17 mouse cellular contexts compared by ENCODE assay signal in the genomic region with DNA sequence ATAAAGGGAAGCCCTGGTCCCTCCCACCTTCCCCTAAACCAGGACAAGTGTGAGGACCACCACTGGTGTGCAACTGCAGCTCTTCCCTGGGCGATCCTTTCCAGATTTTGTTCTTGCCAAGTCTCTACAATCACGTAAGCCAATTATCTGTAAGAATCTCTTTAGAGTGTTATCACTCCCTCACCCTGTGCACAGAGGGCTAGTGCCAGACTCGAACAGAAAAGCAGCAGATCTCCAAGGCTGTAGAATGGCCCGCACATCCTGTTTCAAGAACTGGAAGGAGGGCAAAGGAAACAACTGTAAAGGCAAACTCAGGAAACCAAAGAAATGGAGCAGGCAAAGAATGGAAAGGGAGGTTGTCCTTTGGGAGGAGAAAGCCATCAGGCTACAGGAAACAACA. TPM values are rescaled to one million over a fixed set of nuclear protein-coding genes. Genes with fewer than 3 reads are reported as not detected.
A peak's percentile ranks its signal among the peaks of the same experiment; 100 is the strongest.
DNase-seq lines count a peak whose midpoint lies in the region; ATAC-seq and TF ChIP-seq lines count a peak whose summit lies in the region.
"Had no signal": no experiment of that assay in that cellular context is flagged by ENCODE, and none has a peak within 500 bp of the region (broad histone marks: within the 10 kb centered on the region; RNA-seq: fewer than 3 reads in every experiment).

No protein-coding gene starts in this region.

- no peak overlapping the region for H3K9ac ChIP-seq in heart, embryonic 14.5 days (ENCODE audit: low read length)
- no peak overlapping the region for H3K9ac ChIP-seq in liver, postnatal 0 days (replicated peaks)
- no peak overlapping the region for H3K9ac ChIP-seq in liver, embryonic 12.5 days
- H3K9ac ChIP-seq in intestine, embryonic 15.5 days = no peak overlapping the region
- H3K9ac ChIP-seq: forebrain, embryonic 12.5 days; limb, embryonic 13.5 days; neural tube, embryonic 13.5 days; stomach, embryonic 15.5 days had no signal

- no peaks in the 10 kb centered on the region for H3K27me3 ChIP-seq in heart, embryonic 14.5 days (ENCODE audit: control insufficient read depth, insufficient read depth, low read length)
- H3K27me3 ChIP-seq in liver, postnatal 0 days (ENCODE audit: insufficient read depth, low read length) = no peaks in the 10 kb centered on the region
- H3K27me3 ChIP-seq in liver, embryonic 12.5 days (replicated peaks) = no peaks in the 10 kb centered on the region
- no peaks in the 10 kb centered on the region for H3K27me3 ChIP-seq in intestine, embryonic 15.5 days (replicated peaks)
- H3K27me3 ChIP-seq: forebrain, embryonic 12.5 days; limb, embryonic 13.5 days; neural tube, embryonic 13.5 days; stomach, embryonic 15.5 days had no signal

- no peaks in the 10 kb centered on the region for H3K36me3 ChIP-seq in heart, embryonic 14.5 days (ENCODE audit: control insufficient read depth, insufficient read depth, low read length)
- no peaks in the 10 kb centered on the region for H3K36me3 ChIP-seq in liver, postnatal 0 days (replicated peaks; ENCODE audit: insufficient read depth, low read length)
- H3K36me3 ChIP-seq in liver, embryonic 12.5 days = no peaks in the 10 kb centered on the region; the same call in 1 of the 2 replicates
- no peaks in the 10 kb centered on the region for H3K36me3 ChIP-seq in intestine, embryonic 15.5 days

- DNase-seq in heart, postnatal 4 days = no peak
- DNase-seq in liver, postnatal 0 days = no peak
- peak; percentile 3 for DNase-seq in retina, postnatal 7 days (ENCODE audit: low read depth, low spot score)
- DNase-seq: adrenal gland, postnatal 25 days; B cell, adult 2 months; cerebellum, adult 2 months; midbrain, embryonic 14.5 days; right cerebral cortex, postnatal 14 days; thymus, adult 2 months had no signal

- ATAC-seq in heart, embryonic 14.5 days (ENCODE audit: insufficient number of reproducible peaks, insufficient read depth, low FRiP score, low read depth) = no peak
- ATAC-seq in liver, postnatal 0 days = no peak
- ATAC-seq in liver, embryonic 12.5 days = no peak
- ATAC-seq in intestine, embryonic 15.5 days = peak; percentile 64; the same call in 1 of the 2 replicates
- no peak for ATAC-seq in cerebellum, adult (ENCODE audit: insufficient number of reproducible peaks, low FRiP score, low TSS enrichment)

- H3K4me1 ChIP-seq in heart, embryonic 14.5 days (ENCODE audit: control insufficient read depth in 2 of 2, insufficient read depth in 2 of 2, low read length in 2 of 2) = peaks cover 5 to 11% of the 10 kb centered on the region in 2 experiments
- peaks cover 14% of the 10 kb centered on the region for H3K4me1 ChIP-seq in liver, postnatal 0 days (ENCODE audit: insufficient read depth)
- H3K4me1 ChIP-seq in liver, embryonic 12.5 days = peaks cover 12% of the 10 kb centered on the region
- no peaks in the 10 kb centered on the region for H3K4me1 ChIP-seq in intestine, embryonic 15.5 days (replicated peaks)

- 39% methylated on average over 4 of the region's 4 CpGs for WGBS in heart, embryonic 14.5 days
- WGBS in liver, postnatal 0 days (ENCODE audit: insufficient replicate concordance) = 55% methylated on average over 4 of the region's 4 CpGs
- 39% methylated on average over 4 of the region's 4 CpGs for WGBS in liver, embryonic 12.5 days (ENCODE audit: insufficient replicate concordance)
- WGBS in intestine, embryonic 15.5 days = 57% methylated on average over 4 of the region's 4 CpGs

- H3K27ac ChIP-seq in heart, embryonic 14.5 days (replicated peaks in 1 of 2; ENCODE audit: control insufficient read depth in 1 of 2, insufficient read depth in 1 of 2, low read depth in 2 of 2, low read length in 2 of 2) = peak overlapping the region; percentile 38 to 72; a peak in 3 of 4 replicates
- H3K27ac ChIP-seq in liver, postnatal 0 days (ENCODE audit: low read depth) = 0 out of 2 replicates have a peak overlapping the region, but pooled peaks have one; percentile 24
- H3K27ac ChIP-seq in liver, embryonic 12.5 days = no peak overlapping the region
- no peak overlapping the region; the same call in 1 of the 2 replicates for H3K27ac ChIP-seq in intestine, embryonic 15.5 days
- H3K27ac ChIP-seq: forebrain, embryonic 12.5 days; limb, embryonic 13.5 days; neural tube, embryonic 13.5 days; stomach, embryonic 15.5 days had no signal

- TF ChIP-seq CTCF in liver, postnatal 0 days (IDR thresholded peaks at IDR 0.05; ENCODE audit: low read depth) = no peak

- no peaks in the 10 kb centered on the region for H3K9me3 ChIP-seq in heart, embryonic 14.5 days (ENCODE audit: control insufficient read depth, low read length)
- H3K9me3 ChIP-seq in liver, postnatal 0 days (ENCODE audit: low read length) = no peaks in the 10 kb centered on the region
- H3K9me3 ChIP-seq in liver, embryonic 12.5 days (replicated peaks) = no peaks in the 10 kb centered on the region
- H3K9me3 ChIP-seq in intestine, embryonic 15.5 days = no peaks in the 10 kb centered on the region
- H3K9me3 ChIP-seq: forebrain, embryonic 12.5 days; limb, embryonic 13.5 days; neural tube, embryonic 13.5 days; stomach, embryonic 15.5 days had no signal

- TF ChIP-seq EP300 in liver, postnatal 0 days (IDR thresholded peaks at IDR 0.05; ENCODE audit: low read depth) = no peak

- H3K4me2 ChIP-seq in heart, embryonic 14.5 days (ENCODE audit: low read length) = no peak overlapping the region
- H3K4me2 ChIP-seq in liver, postnatal 0 days (ENCODE audit: low read depth, low read length) = no peak overlapping the region
- H3K4me2 ChIP-seq in liver, embryonic 12.5 days = no peak overlapping the region
- no peak overlapping the region for H3K4me2 ChIP-seq in intestine, embryonic 15.5 days (replicated peaks)
- H3K4me2 ChIP-seq: forebrain, embryonic 12.5 days; limb, embryonic 13.5 days; neural tube, embryonic 13.5 days; stomach, embryonic 15.5 days had no signal

- no peak overlapping the region for H3K4me3 ChIP-seq in heart, embryonic 14.5 days (ENCODE audit: control insufficient read depth in 1 of 2, insufficient read depth in 1 of 2, low read depth in 1 of 2, low read length in 2 of 2)
- H3K4me3 ChIP-seq in liver, postnatal 0 days (ENCODE audit: low read depth, low read length) = no peak overlapping the region
- H3K4me3 ChIP-seq in liver, embryonic 12.5 days = no peak overlapping the region
- H3K4me3 ChIP-seq in intestine, embryonic 15.5 days (replicated peaks) = no peak overlapping the region
- H3K4me3 ChIP-seq: forebrain, embryonic 12.5 days; limb, embryonic 13.5 days; neural tube, embryonic 13.5 days; stomach, embryonic 15.5 days had no signal

RNA-seq across cellular contexts. Expression of a gene that starts 29.2 kb away (rescaled TPM):
- 24.5 and 29.5 TPM in 2 replicates for polyA plus RNA-seq in heart, embryonic 14.5 days (2014; fragmentation: Nextera tagmentation; extraction: Ambion mirVana)
- total RNA-seq in heart, postnatal 4 days (2021) = 10 to 100 TPM; 63.6 to 64.1 TPM
- polyA plus RNA-seq in liver, postnatal 0 days (2015; fragmentation: Nextera tagmentation; extraction: Ambion mirVana) = 4.0 and 4.4 TPM in 2 replicates
- polyA plus RNA-seq in liver, embryonic 12.5 days (2016; fragmentation: Nextera tagmentation; extraction: Ambion mirVana) = 7.2 TPM in 2 replicates
- 40.0 and 43.1 TPM in 2 replicates for polyA plus RNA-seq in intestine, embryonic 15.5 days (2015; fragmentation: Nextera tagmentation; extraction: Ambion mirVana)

Comparison
In these comparisons a context has a peak if more than half of its experiments do, and no peak if none do; other contexts are left out.
1. H3K27ac ChIP-seq: peak in heart, embryonic 14.5 days (2 of 2) and liver, postnatal 0 days (single experiment); none in liver, embryonic 12.5 days (single experiment) and intestine, embryonic 15.5 days (single experiment).